Mouse (Mus musculus): Measurements from ENCODE around the gene Gm16181. TPM values are rescaled to one million over a fixed set of nuclear protein-coding genes. Genes with fewer than 3 reads are reported as not detected.

The Gm16181 gene
- polyA plus RNA-seq, 1 experiment from 2014 or later = 0.41 TPM

- Histone ChIP-seq H3K9me3 (no peaks in the 10 kb centered on the region), H3K4me1 (peaks cover 7% of the 10 kb centered on the region; the same call in 1 of the 2 replicates), H3K4me2 (no peak overlapping the region), H3K27me3 (peaks cover 37% of the 10 kb centered on the region), H3K36me3 (no peaks in the 10 kb centered on the region), H3K4me3 (no peak overlapping the region), H3K9ac (no peak overlapping the region), H3K27ac (no peak overlapping the region)
- no peak for ATAC-seq (ENCODE audit: insufficient number of reproducible peaks, low FRiP score, low TSS enrichment, low read depth)
- 58% methylated on average over 1 of the region's 1 CpGs for WGBS
Measured at GRCm38 (mm10) chr17:35267399-35268086, 46.9 kb downstream of the Gm16181 start.

DNA sequence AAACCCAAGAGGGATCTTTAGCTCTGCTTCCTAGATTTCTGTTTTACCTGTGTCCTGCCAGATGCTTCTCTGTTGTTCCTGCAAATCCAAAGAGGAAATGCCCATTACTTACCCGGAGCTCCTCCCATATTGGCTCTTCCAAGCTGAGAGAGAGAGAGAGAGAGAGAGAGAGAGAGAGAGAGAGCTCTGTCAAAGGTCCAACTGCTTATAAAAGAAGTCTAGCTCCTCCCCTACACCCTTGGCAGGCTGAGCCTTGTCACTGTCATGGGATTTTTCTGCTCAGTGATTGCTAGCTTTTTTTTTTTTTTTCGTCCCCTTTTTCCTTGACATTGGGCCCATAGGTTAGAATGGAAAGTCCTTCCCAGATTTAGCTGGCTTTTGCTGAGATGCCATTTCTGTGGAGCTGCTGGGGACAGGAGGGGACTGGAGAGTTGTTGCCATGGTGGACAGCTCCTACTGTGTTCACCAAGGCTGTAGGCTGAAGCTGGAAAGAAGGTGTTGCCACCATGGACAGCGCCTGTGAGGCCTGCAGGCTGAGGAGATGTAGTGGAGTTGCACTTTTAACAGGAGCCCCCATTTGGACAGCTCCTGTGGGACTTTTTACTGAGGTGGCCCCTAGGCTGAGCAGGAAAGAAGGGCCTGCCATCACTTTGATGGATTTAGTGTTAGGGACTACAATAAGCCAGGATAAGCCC is 49.2 kb downstream of the Gm16181 start:
- peaks cover 18% of the 10 kb centered on the region; the same call in 1 of the 2 replicates for H3K27me3 ChIP-seq

GRCm38 (mm10) chr17:35272249-35272648 is 51.6 kb downstream of the Gm16181 start:
- H3K36me3 ChIP-seq = no peaks in the 10 kb centered on the region
- H3K4me2 ChIP-seq = no peak overlapping the region
- ATAC-seq (ENCODE audit: insufficient number of reproducible peaks, low FRiP score, low TSS enrichment, low read depth) = no peak
- no peak overlapping the region for H3K4me3 ChIP-seq
- 68% methylated on average over 3 of the region's 3 CpGs for WGBS
- H3K27me3 ChIP-seq = peaks cover 24% of the 10 kb centered on the region
- H3K27ac ChIP-seq = no peak overlapping the region
- no peaks in the 10 kb centered on the region for H3K4me1 ChIP-seq
- no peak overlapping the region for H3K9ac ChIP-seq
- no peaks in the 10 kb centered on the region for H3K9me3 ChIP-seq

More for the DNA sequence above, 49.2 kb downstream of the Gm16181 start:
- Histone ChIP-seq H3K27ac (no peak overlapping the region), H3K4me1 (no peaks in the 10 kb centered on the region), H3K4me2 (no peak overlapping the region), H3K4me3 (no peak overlapping the region), H3K9me3 (no peaks in the 10 kb centered on the region), H3K36me3 (no peaks in the 10 kb centered on the region), H3K9ac (no peak overlapping the region)
- ATAC-seq (ENCODE audit: insufficient number of reproducible peaks, low FRiP score, low TSS enrichment, low read depth) = no peak
- 28% methylated on average over 3 of the region's 3 CpGs for WGBS

Small RNA genes lying within 50 kb of the gene (microRNA-seq; reads per million reads assigned to microRNA genes)
- gene Mir6973a (not detected), gene Mir6974 (not detected), gene Mir6975 (1.4 reads per million), gene Mir8094 (not detected)

Other genes with a start within 250 kb of the Gm16181 start
- gene Hspa1a, start 248.7 kb upstream of the Gm16181 start, polyA plus RNA-seq (2015; fragmentation: Nextera tagmentation; extraction: Ambion mirVana) = 31.7 and 32.0 TPM in 2 replicates
- gene Hspa1l, start 248.1 kb upstream of the Gm16181 start, polyA plus RNA-seq (2015; fragmentation: Nextera tagmentation; extraction: Ambion mirVana) = 0.46 and 0.65 TPM in 2 replicates
- 143 and 159 TPM in 2 replicates for gene Lsm2, start 239.0 kb upstream of the Gm16181 start, polyA plus RNA-seq (2015; fragmentation: Nextera tagmentation; extraction: Ambion mirVana)
- gene Vars, start 219.8 kb upstream of the Gm16181 start, polyA plus RNA-seq (2015; fragmentation: Nextera tagmentation; extraction: Ambion mirVana) = 94.4 and 95.1 TPM in 2 replicates
- gene Vwa7, start 204.3 kb upstream of the Gm16181 start, polyA plus RNA-seq (2015; fragmentation: Nextera tagmentation; extraction: Ambion mirVana) = 0.18 and 0.20 TPM in 2 replicates
- gene Sapcd1, start 192.8 kb upstream of the Gm16181 start, polyA plus RNA-seq (2015; fragmentation: Nextera tagmentation; extraction: Ambion mirVana) = 8.9 and 9.4 TPM in 2 replicates
- 3.0 and 3.5 TPM in 2 replicates for gene Msh5, start 174.1 kb upstream of the Gm16181 start, polyA plus RNA-seq (2015; fragmentation: Nextera tagmentation; extraction: Ambion mirVana)
- gene Clic1, start 170.9 kb upstream of the Gm16181 start, polyA plus RNA-seq (2015; fragmentation: Nextera tagmentation; extraction: Ambion mirVana) = 351 and 363 TPM in 2 replicates
- 321 and 336 TPM in 2 replicates for gene Ddah2, start 161.8 kb upstream of the Gm16181 start, polyA plus RNA-seq (2015; fragmentation: Nextera tagmentation; extraction: Ambion mirVana)
- gene Ly6g6c, start 155.4 kb upstream of the Gm16181 start, polyA plus RNA-seq (2015; fragmentation: Nextera tagmentation; extraction: Ambion mirVana) = 181 and 203 TPM in 2 replicates
- 1.0 and 1.4 TPM in 2 replicates for gene Mpig6b, start 154.7 kb upstream of the Gm16181 start, polyA plus RNA-seq (2015; fragmentation: Nextera tagmentation; extraction: Ambion mirVana)
- gene Ly6g6e, start 143.9 kb upstream of the Gm16181 start, polyA plus RNA-seq (2015; fragmentation: Nextera tagmentation; extraction: Ambion mirVana) = 50.6 and 53.7 TPM in 2 replicates
- 1.1 and 2.4 TPM in 2 replicates for gene Ly6g6d, start 142.8 kb upstream of the Gm16181 start, polyA plus RNA-seq (2015; fragmentation: Nextera tagmentation; extraction: Ambion mirVana)
- gene Ly6g6f, start 135.2 kb upstream of the Gm16181 start, polyA plus RNA-seq (2015; fragmentation: Nextera tagmentation; extraction: Ambion mirVana) = 0.13 and 0.20 TPM in 2 replicates
- 101 and 112 TPM in 2 replicates for gene Abhd16a, start 131.6 kb upstream of the Gm16181 start, polyA plus RNA-seq (2015; fragmentation: Nextera tagmentation; extraction: Ambion mirVana)
- gene Ly6g5c, start 112.6 kb upstream of the Gm16181 start, polyA plus RNA-seq (2015; fragmentation: Nextera tagmentation; extraction: Ambion mirVana) = not detected in 2 replicates
- gene Ly6g5b, start 105.4 kb upstream of the Gm16181 start, polyA plus RNA-seq (2015; fragmentation: Nextera tagmentation; extraction: Ambion mirVana) = 0.78 and 0.99 TPM in 2 replicates
- gene Gpank1, start 99.4 kb upstream of the Gm16181 start, polyA plus RNA-seq (2015; fragmentation: Nextera tagmentation; extraction: Ambion mirVana) = 16.8 and 17.4 TPM in 2 replicates
- gene Csnk2b, start 98.8 kb upstream of the Gm16181 start, polyA plus RNA-seq (2015; fragmentation: Nextera tagmentation; extraction: Ambion mirVana) = 293 and 297 TPM in 2 replicates
- gene D17H6S53E, start 94.5 kb upstream of the Gm16181 start, polyA plus RNA-seq (2015; fragmentation: Nextera tagmentation; extraction: Ambion mirVana) = 10.5 and 11.2 TPM in 2 replicates
- gene Apom, start 88.8 kb upstream of the Gm16181 start, polyA plus RNA-seq (2015; fragmentation: Nextera tagmentation; extraction: Ambion mirVana) = 0.52 and 2.0 TPM in 2 replicates
- gene Bag6, start 85.7 kb upstream of the Gm16181 start, polyA plus RNA-seq (2015; fragmentation: Nextera tagmentation; extraction: Ambion mirVana) = 49.6 and 51.8 TPM in 2 replicates
- 142 and 147 TPM in 2 replicates for gene Prrc2a, start 55.9 kb upstream of the Gm16181 start, polyA plus RNA-seq (2015; fragmentation: Nextera tagmentation; extraction: Ambion mirVana)
- gene Aif1, start 44.8 kb upstream of the Gm16181 start, polyA plus RNA-seq (2015; fragmentation: Nextera tagmentation; extraction: Ambion mirVana) = 14.6 and 18.6 TPM in 2 replicates
- 25.8 and 27.5 TPM in 2 replicates for gene Lst1, start 32.4 kb upstream of the Gm16181 start, polyA plus RNA-seq (2015; fragmentation: Nextera tagmentation; extraction: Ambion mirVana)
- gene Ltb, start 26.4 kb upstream of the Gm16181 start, polyA plus RNA-seq (2015; fragmentation: Nextera tagmentation; extraction: Ambion mirVana) = 1.0 and 1.2 TPM in 2 replicates
- gene Tnf, start 18.8 kb upstream of the Gm16181 start, polyA plus RNA-seq (2015; fragmentation: Nextera tagmentation; extraction: Ambion mirVana) = 0.64 and 0.82 TPM in 2 replicates
- 0.37 TPM in 1 of 2 replicates, not detected in the other for gene Lta, start 15.5 kb upstream of the Gm16181 start, polyA plus RNA-seq (2015; fragmentation: Nextera tagmentation; extraction: Ambion mirVana)
- 3.7 and 3.8 TPM in 2 replicates for gene Atp6v1g2, start 12.8 kb downstream of the Gm16181 start, polyA plus RNA-seq (2015; fragmentation: Nextera tagmentation; extraction: Ambion mirVana)
- gene Nfkbil1, start 15.0 kb downstream of the Gm16181 start, polyA plus RNA-seq (2015; fragmentation: Nextera tagmentation; extraction: Ambion mirVana) = 11.2 and 11.8 TPM in 2 replicates
- 401 and 418 TPM in 2 replicates for gene Ddx39b, start 20.9 kb downstream of the Gm16181 start, polyA plus RNA-seq (2015; fragmentation: Nextera tagmentation; extraction: Ambion mirVana)
- gene H2-D1, start 41.9 kb downstream of the Gm16181 start, polyA plus RNA-seq (2015; fragmentation: Nextera tagmentation; extraction: Ambion mirVana) = 84.7 and 93.0 TPM in 2 replicates
- not detected in 2 replicates for gene H2-Q1, start 99.6 kb downstream of the Gm16181 start, polyA plus RNA-seq (2015; fragmentation: Nextera tagmentation; extraction: Ambion mirVana)
- 0.20 and 0.29 TPM in 2 replicates for gene H2-Q2, start 121.4 kb downstream of the Gm16181 start, polyA plus RNA-seq (2015; fragmentation: Nextera tagmentation; extraction: Ambion mirVana)
- 3.2 and 4.3 TPM in 2 replicates for gene H2-Q4, start 158.8 kb downstream of the Gm16181 start, polyA plus RNA-seq (2015; fragmentation: Nextera tagmentation; extraction: Ambion mirVana)
- 0.35 and 0.46 TPM in 2 replicates for gene H2-Q6, start 204.0 kb downstream of the Gm16181 start, polyA plus RNA-seq (2015; fragmentation: Nextera tagmentation; extraction: Ambion mirVana)
- gene H2-Q7, start 218.3 kb downstream of the Gm16181 start, polyA plus RNA-seq (2015; fragmentation: Nextera tagmentation; extraction: Ambion mirVana) = 3.1 and 3.3 TPM in 2 replicates
- 0.65 and 1.2 TPM in 2 replicates for gene H2-Q10, start 249.3 kb downstream of the Gm16181 start, polyA plus RNA-seq (2015; fragmentation: Nextera tagmentation; extraction: Ambion mirVana)

Measured in limb, embryonic 15.5 days (tissue).